Mouse (Mus musculus): Measurements from ENCODE around the gene Crtc2.
"Not testable (repeated sequence)": the region's sequence is repeated elsewhere in the genome, so short reads cannot be mapped to it uniquely, and the experiment has no call there.

The Crtc2 gene

DNA sequence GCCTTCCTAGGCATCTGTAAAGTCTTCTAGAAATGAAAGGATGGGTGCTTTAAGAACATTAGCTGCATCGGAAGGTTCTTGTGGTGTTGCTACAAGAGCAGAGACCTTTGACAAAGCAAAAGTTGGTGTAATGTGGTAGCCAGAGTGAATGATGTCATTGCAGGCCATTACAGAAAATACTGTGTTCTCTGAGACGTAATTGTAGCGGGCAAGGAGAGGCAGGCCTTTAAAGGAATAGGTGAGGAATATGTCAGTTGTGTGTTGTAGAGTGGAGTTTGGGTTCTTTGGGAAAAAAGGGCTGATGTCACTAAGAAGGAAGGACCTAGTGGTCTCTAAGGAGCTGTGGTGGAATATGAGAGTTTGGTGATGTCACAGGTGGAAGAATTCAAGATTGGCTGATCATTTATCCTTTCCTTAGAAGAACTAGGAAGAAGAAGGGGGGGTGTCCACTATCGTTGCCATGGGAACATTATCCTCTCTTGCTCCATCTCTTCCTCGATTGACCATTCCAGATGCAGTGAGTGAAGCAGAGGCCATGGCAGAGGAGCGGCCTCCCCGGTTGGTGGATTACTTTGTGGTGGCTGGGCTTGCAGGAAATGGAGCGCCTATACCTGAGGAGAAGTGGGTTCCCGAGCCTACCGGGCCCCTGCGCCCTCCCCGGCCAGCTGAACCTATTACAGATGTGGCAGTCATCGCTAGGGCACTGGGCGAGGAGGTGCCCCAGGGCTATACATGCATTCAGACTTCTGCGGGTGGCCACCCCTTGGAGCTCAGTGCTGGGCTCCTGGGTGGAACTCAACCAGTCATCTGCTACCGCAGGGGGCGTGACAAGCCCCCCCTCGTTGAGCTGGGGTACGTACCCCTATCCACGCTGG is 13.2 kb downstream of the Crtc2 start:
- DNase-seq (ENCODE audit: low spot score), result peak; percentile 41

- no peak for DNase-seq (ENCODE audit: low spot score)
These were observed 14.2 kb downstream of the Crtc2 start for GRCm38 (mm10) chr3:90268190-90268589.

GRCm38 (mm10) chr3:90268971-90269370 is 15.0 kb downstream of the Crtc2 start:
- no peak for DNase-seq (ENCODE audit: low spot score)

- DNase-seq (ENCODE audit: low spot score), result no peak
These were observed 16.8 kb downstream of the Crtc2 start for GRCm38 (mm10) chr3:90270784-90271183.

- no peak for DNase-seq (ENCODE audit: low spot score)
These were observed 18.2 kb downstream of the Crtc2 start for GRCm38 (mm10) chr3:90272170-90272569.

DNA sequence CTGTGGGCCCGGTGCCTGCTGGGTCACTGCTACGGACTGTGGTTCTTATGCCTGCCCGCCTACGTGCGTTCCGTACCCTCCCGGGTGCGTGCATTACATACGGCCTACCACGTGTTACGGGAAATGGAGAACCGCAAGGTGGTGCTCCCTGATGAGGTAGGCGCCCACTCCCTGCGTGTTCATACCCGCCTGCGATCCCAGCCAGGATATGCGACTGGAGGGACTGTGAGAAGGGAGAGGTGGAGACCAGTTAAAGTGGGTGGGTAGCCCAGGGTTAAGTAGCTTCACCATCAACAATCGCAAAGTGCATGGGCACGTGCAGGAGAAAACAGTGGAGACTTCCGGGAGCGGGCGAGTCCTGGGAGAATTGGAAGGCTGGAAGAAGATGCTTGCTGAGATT is 19.9 kb downstream of the Crtc2 start:
- no peak for DNase-seq (ENCODE audit: low spot score)

DNA sequence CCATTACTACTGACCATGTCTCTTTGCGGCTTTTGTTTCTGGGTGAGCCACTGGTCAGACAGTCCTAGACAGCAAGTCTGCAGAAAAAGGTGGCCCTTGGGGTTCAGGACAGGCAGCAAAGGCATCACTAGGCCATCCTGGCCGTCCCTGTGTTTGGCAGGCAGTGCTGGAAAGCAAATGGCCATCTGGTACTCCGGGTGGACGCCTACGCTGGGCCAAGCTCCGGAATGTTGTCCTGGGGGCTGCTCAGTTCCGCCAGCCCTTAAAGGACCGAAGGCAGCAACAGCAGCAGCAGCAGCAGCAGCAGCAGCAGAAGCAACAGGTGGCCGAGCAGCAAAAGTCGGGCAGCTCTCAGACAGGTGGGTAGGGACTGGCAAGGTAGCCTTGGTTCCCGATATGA is 21.3 kb downstream of the Crtc2 start:
- no peak for DNase-seq (ENCODE audit: low spot score)

GRCm38 (mm10) chr3:90276858-90277257 is 22.9 kb downstream of the Crtc2 start:
- no peak for DNase-seq (ENCODE audit: low spot score)

- DNase-seq (ENCODE audit: low spot score), result no peak
These were observed 23.8 kb downstream of the Crtc2 start for GRCm38 (mm10) chr3:90277793-90278192.

DNA sequence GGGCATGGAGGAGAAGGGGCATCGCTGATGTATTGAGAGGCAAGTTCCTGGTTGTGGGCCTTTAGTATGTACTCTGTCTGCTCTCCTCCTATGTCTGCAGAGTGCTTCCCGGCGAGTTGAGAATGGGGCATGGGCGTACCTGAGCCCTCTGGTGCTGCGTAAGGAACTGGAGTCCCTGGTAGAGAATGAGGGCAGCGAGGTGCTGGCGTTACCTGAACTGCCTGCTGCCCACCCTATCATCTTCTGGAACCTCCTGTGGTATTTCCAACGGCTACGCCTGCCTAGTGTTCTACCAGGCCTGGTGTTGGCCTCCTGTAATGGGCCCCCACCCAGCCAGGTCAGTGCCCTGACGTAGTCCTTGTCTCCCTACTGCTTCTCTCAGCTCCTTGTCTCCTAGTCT is 24.2 kb downstream of the Crtc2 start:
- no peak for DNase-seq (ENCODE audit: low spot score)

GRCm38 (mm10) chr3:90279216-90279615 is 25.3 kb downstream of the Crtc2 start:
- no peak for DNase-seq (ENCODE audit: low spot score)

DNA sequence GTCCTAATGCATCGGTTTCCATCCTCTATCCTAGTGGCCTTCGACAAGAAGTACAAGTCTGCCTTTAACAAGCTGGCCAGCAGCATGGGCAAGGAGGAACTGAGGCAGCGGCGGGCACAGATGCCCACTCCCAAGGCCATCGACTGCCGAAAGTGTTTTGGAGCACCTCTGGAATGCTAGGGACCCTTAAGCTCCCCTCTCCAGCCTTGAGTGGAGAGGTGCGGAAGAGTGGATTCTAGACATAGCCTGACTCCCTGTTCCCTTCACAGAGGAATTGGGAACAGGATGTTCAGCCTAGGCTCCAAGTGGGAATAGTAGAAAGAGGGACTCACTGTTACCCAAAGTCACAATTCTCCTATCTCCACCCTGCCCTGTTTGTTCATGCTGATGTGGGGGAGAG is 25.8 kb downstream of the Crtc2 start:
- DNase-seq (ENCODE audit: low spot score), result no peak

- DNase-seq (ENCODE audit: low spot score), result no peak
These were observed 26.7 kb downstream of the Crtc2 start for GRCm38 (mm10) chr3:90280708-90281107.

DNA sequence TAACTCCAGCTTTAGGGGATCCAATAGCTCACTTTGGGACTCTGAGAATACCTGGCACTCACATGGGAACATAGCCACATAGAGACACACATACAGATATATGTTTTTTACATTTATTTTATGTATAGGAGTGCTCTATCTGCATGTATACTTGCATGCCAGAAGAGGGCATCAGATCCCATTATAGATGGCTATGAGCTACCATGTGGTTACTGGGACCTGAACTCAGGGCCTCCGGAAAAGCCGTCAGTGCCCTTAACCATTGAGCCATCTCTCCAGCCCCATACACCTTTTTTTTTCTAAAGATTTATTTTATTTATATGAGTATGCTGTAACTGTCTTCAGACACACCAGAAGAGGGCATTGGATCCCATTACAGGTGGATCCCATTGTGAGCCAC is 30.2 kb downstream of the Crtc2 start:
- no peak for DNase-seq (ENCODE audit: low spot score)

DNA sequence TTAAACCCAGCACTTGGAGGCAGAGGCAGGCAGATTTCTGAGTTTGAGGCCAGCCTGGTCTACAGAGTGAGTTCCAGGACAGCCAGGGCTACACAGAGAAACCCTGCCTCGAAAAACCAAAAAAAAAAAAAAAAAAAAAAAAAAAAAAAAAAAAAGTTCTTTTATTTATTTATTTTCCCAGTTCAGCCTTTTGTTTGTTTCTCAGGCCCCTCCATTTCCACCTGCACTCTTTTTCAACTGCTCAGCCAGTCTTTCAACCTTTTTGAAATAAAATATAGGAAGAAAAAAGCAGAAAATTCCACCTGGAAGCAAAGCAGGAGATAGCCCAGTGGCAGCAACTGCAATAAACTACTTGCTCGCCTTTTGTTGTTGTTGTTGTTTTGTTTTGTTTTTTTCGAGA is 35.4 kb downstream of the Crtc2 start:
- not testable (repeated sequence) for DNase-seq (ENCODE audit: low spot score)

DNA sequence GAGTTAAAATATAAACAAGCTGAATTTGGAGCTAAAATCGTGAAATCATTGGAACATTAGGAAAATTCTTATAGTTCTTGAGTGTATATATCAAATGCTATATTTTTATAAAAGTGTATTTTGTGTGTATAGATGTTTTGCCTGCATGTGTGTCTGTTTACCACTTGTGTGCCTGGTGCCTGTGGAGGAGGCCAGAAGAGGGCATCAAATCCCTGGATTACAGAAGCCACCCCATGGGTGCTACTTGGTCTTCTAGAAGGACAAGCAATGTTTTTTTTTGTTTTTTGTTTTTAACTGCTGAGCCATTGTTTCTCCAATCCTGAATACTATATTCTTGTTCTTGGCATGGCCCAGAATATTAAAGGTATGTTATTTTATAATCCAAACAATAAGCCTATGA is 36.6 kb downstream of the Crtc2 start:
- DNase-seq (ENCODE audit: low spot score), result no peak

GRCm38 (mm10) chr3:90291982-90292344 is 38.0 kb downstream of the Crtc2 start:
- DNase-seq (ENCODE audit: low spot score), result no peak

GRCm38 (mm10) chr3:90292345-90293275 is 38.6 kb downstream of the Crtc2 start, which contains the start of gene Gatad2b:
Gene Gatad2b, plus strand, starts transcription at chr3:90293178.
- DNase-seq (ENCODE audit: low spot score), result peak; percentile 99

DNA sequence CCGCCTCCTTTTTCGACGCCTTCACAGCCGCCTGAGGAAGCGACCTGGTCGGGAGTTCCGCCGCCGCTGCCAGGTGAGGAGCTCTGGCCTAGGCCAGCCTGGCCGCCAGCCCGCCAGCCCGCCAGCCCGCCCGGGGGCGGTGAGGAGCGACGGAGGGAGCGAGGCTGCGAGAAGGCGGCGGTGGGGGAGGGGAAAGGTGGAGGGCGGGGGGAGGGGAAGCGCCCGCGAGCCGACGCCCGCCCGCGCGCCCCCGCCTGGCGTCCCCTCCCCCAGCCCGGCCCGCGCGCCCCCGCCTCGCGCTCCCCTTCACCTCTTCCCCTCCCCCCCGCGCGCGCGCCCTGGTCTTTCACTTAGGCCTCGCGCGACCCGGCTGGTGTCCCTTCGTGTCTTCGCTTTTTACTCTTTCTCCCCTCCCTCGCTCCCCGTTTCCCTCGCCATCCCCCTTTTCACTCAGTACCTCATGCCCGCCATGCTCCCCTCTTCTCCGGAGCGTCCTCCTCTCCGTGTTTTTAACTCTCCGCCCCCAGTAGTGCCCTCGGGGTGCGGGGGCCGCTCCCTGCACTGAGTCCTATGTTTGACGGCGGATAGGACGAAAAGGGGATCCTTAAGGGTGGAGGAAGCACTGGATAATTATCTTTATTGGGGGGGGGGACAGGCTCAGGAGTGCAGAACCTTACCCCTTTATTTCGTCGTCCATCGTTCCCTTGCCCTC is 39.5 kb downstream of the Crtc2 start:
- peak; percentile 44 for DNase-seq (ENCODE audit: low spot score)

- DNase-seq (ENCODE audit: low spot score), result no peak
These were observed 40.1 kb downstream of the Crtc2 start for GRCm38 (mm10) chr3:90294064-90294440.

GRCm38 (mm10) chr3:90294651-90295050 is 40.7 kb downstream of the Crtc2 start:
- no peak for DNase-seq (ENCODE audit: low spot score)

- DNase-seq (ENCODE audit: low spot score), result no peak
These were observed 51.8 kb downstream of the Crtc2 start for GRCm38 (mm10) chr3:90305801-90306200.
